Mouse (Mus musculus): Measurements from ENCODE around the gene Ss18l1. TPM values are rescaled to one million over a fixed set of nuclear protein-coding genes. Genes with fewer than 3 reads are reported as not detected.

The Ss18l1 gene
- total RNA-seq, 2 experiments from 2014 or later = 1.9 to 2.7 TPM

DNA sequence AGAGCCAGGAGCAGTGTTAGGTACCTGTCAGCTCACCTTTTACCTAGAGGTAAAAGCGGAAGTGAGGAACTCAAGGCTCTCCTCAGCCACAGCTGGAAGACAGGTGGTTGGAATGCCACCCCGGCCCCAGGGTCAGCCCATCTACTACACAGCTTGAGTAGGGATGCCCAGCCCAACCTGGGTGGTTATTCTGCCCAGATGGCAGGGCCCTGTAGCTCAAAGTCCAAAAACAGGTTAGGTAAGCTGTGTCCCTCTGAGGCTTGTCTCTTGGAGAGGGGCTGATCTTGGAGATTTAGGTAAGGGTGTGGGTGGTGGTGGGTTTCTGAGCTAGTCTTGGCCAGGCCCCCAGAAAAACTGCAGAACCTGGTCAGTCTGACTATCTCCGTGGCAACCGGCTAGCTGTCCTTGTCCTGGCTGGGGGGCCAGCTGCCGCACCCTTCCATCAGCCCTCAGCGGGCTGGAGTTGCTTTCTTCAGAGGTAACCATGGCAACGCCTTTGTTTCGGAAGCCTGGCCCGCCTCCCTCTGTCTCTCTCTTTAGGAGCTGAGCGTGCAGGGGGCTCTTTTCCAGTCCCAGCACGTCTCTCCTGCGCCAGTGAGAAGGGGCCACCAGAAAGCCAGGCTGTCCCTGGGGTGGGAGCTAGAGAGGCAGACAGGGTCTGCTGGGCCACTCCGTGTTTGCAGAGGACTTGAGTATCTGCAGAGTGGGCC is 75.3 kb downstream of the Ss18l1 start:
- TF ChIP-seq CTCF (IDR thresholded peaks at IDR 0.05) = no peak
- Histone ChIP-seq H3K4me3 (peak overlapping the region; percentile 34), H3K27ac (peak overlapping the region; percentile 94)
- intact Hi-C loops (cut with DNase I) = loop anchor here (5.0 kb wide), 1 partner anchor 95 kb away; the partner anchor contains the start of gene Lsm14b
- DNase-seq = peak; percentile 58

DNA sequence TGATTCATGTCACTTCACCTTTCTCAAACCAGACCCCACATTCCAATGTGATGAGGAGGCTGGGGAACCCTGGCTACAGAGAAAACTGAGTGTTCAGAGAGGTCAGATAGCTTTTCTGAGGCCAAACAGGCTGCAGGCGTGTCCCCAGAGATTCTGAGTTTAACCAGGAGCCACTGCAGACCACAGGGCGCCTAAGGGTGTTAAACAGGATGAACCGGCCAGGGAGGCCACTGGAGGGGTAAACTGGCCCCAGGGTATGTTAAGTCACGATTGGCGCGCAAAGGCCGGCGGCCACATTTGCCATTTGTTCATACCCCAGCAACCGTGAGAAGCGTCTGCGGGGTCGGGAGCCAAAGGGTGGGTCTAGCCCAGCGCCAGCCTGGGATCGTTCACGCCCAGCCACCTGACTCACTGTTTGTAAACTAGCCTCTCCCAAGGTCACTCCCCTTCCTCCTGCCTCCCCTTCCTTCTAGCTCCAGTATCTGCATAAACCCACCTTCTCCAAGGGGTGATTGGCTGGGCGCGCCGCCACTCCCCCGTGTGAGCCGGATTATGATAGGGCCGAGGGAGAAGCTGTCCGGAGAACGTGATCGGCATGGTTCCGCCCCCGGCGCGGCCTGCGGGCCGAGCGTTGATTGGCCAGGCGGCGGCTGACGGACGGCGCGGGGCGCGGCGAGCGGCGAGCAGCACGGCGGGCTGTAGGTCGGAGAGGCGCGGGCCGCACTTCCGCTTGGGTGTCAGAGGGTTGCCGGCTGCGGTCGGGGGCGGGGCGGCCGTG is 76.5 kb downstream of the Ss18l1 start, which contains the start of gene Osbpl2:
Gene Osbpl2, plus strand, starts transcription at position 646 of the 778 bp plus-strand sequence.
- intact Hi-C loops (cut with DNase I) = loop anchor here (5.0 kb wide), 1 partner anchor 97 kb away; the partner anchor contains the start of gene Lsm14b
- Histone ChIP-seq H3K4me3 (peak within 1 kb of the TSS; percentile 98), H3K27ac (peak within 1 kb of the TSS; percentile 94)
- TF ChIP-seq CTCF (IDR thresholded peaks at IDR 0.05) = no peak
- DNase-seq = peak; percentile 100

Other genes with a start within 250 kb of the Ss18l1 start
- 10 to 100 TPM; 10.5 to 10.9 TPM for gene Taf4, start 65.9 kb upstream of the Ss18l1 start, total RNA-seq (2021)
- gene Lsm14b, start 17.5 kb upstream of the Ss18l1 start, total RNA-seq (2021) = 10 to 100 TPM; 46.2 to 48.3 TPM
- 100 to 1,000 TPM; 135 to 160 TPM for gene Psma7, start 76 bp upstream of the Ss18l1 start, total RNA-seq (2021)
- gene Mtg2, start 28.1 kb downstream of the Ss18l1 start, total RNA-seq (2021) = 10 to 100 TPM; 13.0 to 17.4 TPM
- gene Hrh3, start 62.0 kb downstream of the Ss18l1 start, total RNA-seq (2021) = not detected
- gene Osbpl2, start 76.8 kb downstream of the Ss18l1 start, total RNA-seq (2021) = 10 to 100 TPM; 16.3 to 18.6 TPM
- gene Adrm1, start 129.0 kb downstream of the Ss18l1 start, total RNA-seq (2021) = 100 to 1,000 TPM in 1 of 2 experiments, 10 to 100 TPM in 1; 99.5 to 121 TPM
- gene Lama5, start 183.3 kb downstream of the Ss18l1 start, total RNA-seq (2021) = 10 to 100 TPM; 10.5 to 14.8 TPM
- 100 to 1,000 TPM; 359 to 473 TPM for gene Rps21, start 214.9 kb downstream of the Ss18l1 start, total RNA-seq (2021)
- gene Cables2, start 231.0 kb downstream of the Ss18l1 start, total RNA-seq (2021) = 1 to 10 TPM; 9.3 to 9.8 TPM
- not detected for gene Rbbp8nl, start 247.4 kb downstream of the Ss18l1 start, total RNA-seq (2021)

Measured in gastrocnemius, adult 2 months (tissue).